Mouse (Mus musculus) CD8-positive naive resting alpha-beta T cell, adult 2 months (primary cell): ENCODE results near the gene 4930433I11Rik.
"Not testable (repeated sequence)": the region's sequence is repeated elsewhere in the genome, so short reads cannot be mapped to it uniquely, and the experiment has no call there.

Source experiments
- DNase-seq, 2 experiments: peaks; one replicate each; pipeline ENCODE4 v3.0.0; 2022; ENCODE audit warnings: low read depth in 2 of 2, low spot score in 2 of 2

Gene 4930433I11Rik

GRCm38 (mm10) chr7:40987243-40987642 lies at the start of gene 4930433I11Rik:
TSS of gene 4930433I11Rik (plus strand) at chr7:40987543.
- DNase-seq, result no peak

GRCm38 (mm10) chr7:40939371-40939770 lies 48.0 kb upstream of the 4930433I11Rik start:
- DNase-seq, result no peak

- DNase-seq, result no peak
Observed at GRCm38 (mm10) chr7:40942233-40942935, 45.0 kb upstream of the 4930433I11Rik start.

GRCm38 (mm10) chr7:41032419-41032818 lies 45.1 kb downstream of the 4930433I11Rik start, which contains the start of gene Gm4884:
TSS of gene Gm4884 (plus strand) at chr7:41032719.
- DNase-seq, result not testable (repeated sequence)

- DNase-seq, result not testable (repeated sequence)
Observed at GRCm38 (mm10) chr7:41044058-41044457, 56.7 kb downstream of the 4930433I11Rik start.
